Mouse (Mus musculus) midbrain, embryonic 11.5 days (tissue): ENCODE measurements around the gene Pold4. TPM values are rescaled to one million over a fixed set of nuclear protein-coding genes. Genes with fewer than 3 reads are reported as not detected.
A peak's percentile ranks its signal among the peaks of the same experiment; 100 is the strongest.

Experiments
- ATAC-seq: fragments of 200-750 bp; cut with Nextera tagmentation; 2 replicates; pipeline ENCODE4 v1.8.0; 2017; ENCODE audit warnings: moderate TSS enrichment, moderate library complexity; ENCODE audit not compliant: low FRiP score
- DNase-seq: peaks from one replicate; pipeline ENCODE4 v3.0.0; 2015; ENCODE audit warnings: low spot score; ENCODE audit errors: missing footprints
- H3K27ac ChIP-seq: fragments of 300-500 bp; sonication (generic); 2 replicates; pipeline ENCODE4 v1.5.1; 2014; ENCODE audit warnings: low read depth, low read length
- H3K27me3 ChIP-seq: fragments of 300-500 bp; sonication (generic); 2 replicates; pipeline ENCODE4 v1.6.1; 2014; ENCODE audit warnings: mild to moderate bottlenecking, low read length, moderate library complexity, mixed read lengths; ENCODE audit not compliant: control insufficient read depth, insufficient read depth
- H3K36me3 ChIP-seq: fragments of 300-500 bp; sonication (generic); 2 replicates; pipeline ENCODE4 v1.6.1; 2014; ENCODE audit warnings: mild to moderate bottlenecking, low read length, moderate library complexity, mixed read lengths; ENCODE audit not compliant: control insufficient read depth, insufficient read depth
- H3K4me1 ChIP-seq: fragments of 300-500 bp; sonication (generic); 2 replicates; pipeline ENCODE4 v1.6.1; 2014; ENCODE audit warnings: low read length; ENCODE audit not compliant: control insufficient read depth, insufficient read depth
- H3K4me2 ChIP-seq: fragments of 300-500 bp; sonication (generic); 2 replicates; pipeline ENCODE4 v1.6.1; 2014; ENCODE audit warnings: mild to moderate bottlenecking, moderate library complexity
- H3K4me3 ChIP-seq: fragments of 300-500 bp; sonication (generic); 2 replicates; pipeline ENCODE4 v1.5.1; 2014; ENCODE audit warnings: low read depth, low read length
- H3K9ac ChIP-seq: fragments of 300-500 bp; sonication (generic); 2 replicates; pipeline ENCODE4 v1.6.1; 2014; ENCODE audit warnings: low read length
- H3K9me3 ChIP-seq: fragments of 300-500 bp; sonication (generic); 2 replicates; pipeline ENCODE4 v1.6.1; 2016; ENCODE audit warnings: low read length; ENCODE audit not compliant: control insufficient read depth
- WGBS: fragments of 180-500 bp; shearing (Covaris S2); extraction: QIAGEN DNeasy Blood & Tissue Kit; methylation state at CpG from one replicate; pipeline ENCODE4 v1.1.7; 2014; 5-methylcytosine and 5-hydroxymethylcytosine counted together
- microRNA-seq: library from miRNA; unstranded; fragments of <30 nt; microRNA quantifications from one replicate; pipeline ENCODE4, GENCODE M21; 2017
- polyA plus RNA-seq: library from polyadenylated mRNA; unstranded; fragments of >200 nt; fragmentation: Nextera tagmentation; extraction: Ambion mirVana; gene quantifications from 2 replicates; pipeline ENCODE4 v1.2.1, GENCODE M21; 2014

Pold4 gene
- polyA plus RNA-seq, 1 experiment from 2014 or later: 12.6 TPM

- peaks cover 15% of the 10 kb centered on the region; the same call in 1 of the 2 replicates for H3K27me3 ChIP-seq
- H3K27ac ChIP-seq: no peak within 1 kb of the TSS
- peak within 1 kb of the TSS; percentile 35 for H3K9ac ChIP-seq
Measured at GRCm38 (mm10) chr19:4268566-4269361, 37.1 kb downstream of the Pold4 start, which contains the start of gene Ssh3. Gene Ssh3, minus strand, starts transcription at chr19:4269180.

GRCm38 (mm10) chr19:4270187-4270586 is 38.5 kb downstream of the Pold4 start:
- DNase-seq (no peak), ATAC-seq (no peak)
- Histone ChIP-seq H3K4me1 (no peaks in the 10 kb centered on the region; the same call in 1 of the 2 replicates), H3K27me3 (peaks cover 15% of the 10 kb centered on the region; the same call in 1 of the 2 replicates), H3K36me3 (no peaks in the 10 kb centered on the region), H3K9ac (no peak overlapping the region), H3K27ac (no peak overlapping the region), H3K4me2 (no peak overlapping the region), H3K4me3 (no peak overlapping the region), H3K9me3 (no peaks in the 10 kb centered on the region)
- 71% methylated on average over 6 of the region's 6 CpGs for WGBS

More at GRCm38 (mm10) chr19:4268566-4269361, 37.1 kb downstream of the Pold4 start, which contains the start of gene Ssh3:
- Histone ChIP-seq H3K4me1 (no peaks in the 10 kb centered on the region; the same call in 1 of the 2 replicates), H3K4me3 (peak within 1 kb of the TSS; percentile 23), H3K4me2 (peak within 1 kb of the TSS; percentile 44), H3K9me3 (no peaks in the 10 kb centered on the region), H3K36me3 (no peaks in the 10 kb centered on the region)
- WGBS: 7% methylated on average over 46 of the region's 46 CpGs
- ATAC-seq: 0 out of 2 replicates have a peak, but pooled peaks have one; percentile 33
- DNase-seq: no peak

- WGBS: 96% methylated on average over 11 of the region's 11 CpGs
- no peak overlapping the region for H3K4me3 ChIP-seq
- H3K27me3 ChIP-seq: peaks cover 15% of the 10 kb centered on the region; the same call in 1 of the 2 replicates
- no peak overlapping the region for H3K9ac ChIP-seq
- no peaks in the 10 kb centered on the region for H3K36me3 ChIP-seq
- H3K4me1 ChIP-seq: no peaks in the 10 kb centered on the region; the same call in 1 of the 2 replicates
- H3K9me3 ChIP-seq: no peaks in the 10 kb centered on the region
- no peak overlapping the region for H3K4me2 ChIP-seq
- ATAC-seq (no peak), DNase-seq (no peak)
- no peak overlapping the region for H3K27ac ChIP-seq
Measured at GRCm38 (mm10) chr19:4270972-4271371, 39.3 kb downstream of the Pold4 start.

- Histone ChIP-seq H3K9ac (no peak overlapping the region), H3K36me3 (peaks cover 3% of the 10 kb centered on the region), H3K4me1 (peaks cover 2% of the 10 kb centered on the region; the same call in 1 of the 2 replicates), H3K9me3 (peaks cover 2% of the 10 kb centered on the region; the same call in 1 of the 2 replicates), H3K4me3 (no peak overlapping the region), H3K27ac (no peak overlapping the region), H3K4me2 (no peak overlapping the region), H3K27me3 (peaks cover 3% of the 10 kb centered on the region)
- no peak for ATAC-seq
- 91% methylated on average over 1 of the region's 1 CpGs for WGBS
- no peak for DNase-seq
Measured at GRCm38 (mm10) chr19:4279487-4279886, 47.8 kb downstream of the Pold4 start.

GRCm38 (mm10) chr19:4280425-4280824 is 48.7 kb downstream of the Pold4 start:
- ATAC-seq (no peak), DNase-seq (no peak)
- H3K9ac ChIP-seq: no peak overlapping the region
- H3K4me1 ChIP-seq: peaks cover 2% of the 10 kb centered on the region; the same call in 1 of the 2 replicates
- H3K27ac ChIP-seq: no peak overlapping the region
- peaks cover 2% of the 10 kb centered on the region; the same call in 1 of the 2 replicates for H3K9me3 ChIP-seq
- 94% methylated on average over 9 of the region's 9 CpGs for WGBS
- H3K27me3 ChIP-seq: peaks cover 3% of the 10 kb centered on the region
- H3K4me3 ChIP-seq: no peak overlapping the region
- H3K36me3 ChIP-seq: peaks cover 3% of the 10 kb centered on the region
- H3K4me2 ChIP-seq: no peak overlapping the region

GRCm38 (mm10) chr19:4282898-4283553 is 51.3 kb downstream of the Pold4 start, which contains the start of gene Ankrd13d:
Gene Ankrd13d, minus strand, starts transcription at chr19:4283137.
- H3K36me3 ChIP-seq: peaks cover 17% of the 10 kb centered on the region
- peaks cover 2% of the 10 kb centered on the region; the same call in 1 of the 2 replicates for H3K4me1 ChIP-seq
- peak; percentile 99 for DNase-seq
- peaks cover 3% of the 10 kb centered on the region for H3K27me3 ChIP-seq
- peak within 1 kb of the TSS; percentile 82 for H3K4me2 ChIP-seq
- no peak within 1 kb of the TSS for H3K27ac ChIP-seq
- H3K9me3 ChIP-seq: peaks cover 2% of the 10 kb centered on the region; the same call in 1 of the 2 replicates
- peak within 1 kb of the TSS; percentile 81 for H3K9ac ChIP-seq
- ATAC-seq: peak; percentile 96
- H3K4me3 ChIP-seq: peak within 1 kb of the TSS; percentile 64
- WGBS: under 1% methylated on average over 46 of the region's 50 CpGs

Small RNA genes within 50 kb of the gene (microRNA-seq; reads per million reads assigned to microRNA genes)
- not detected for gene Gm26115
- gene Mir6985: 0.57 reads per million

Other genes starting within 250 kb of the Pold4 start
- 1.0 and 1.6 TPM in 2 replicates for gene Acy3, start 245.3 kb upstream of the Pold4 start, polyA plus RNA-seq
- gene Tbx10, start 239.1 kb upstream of the Pold4 start, polyA plus RNA-seq: not detected in 2 replicates
- 14.0 and 15.1 TPM in 2 replicates for gene Nudt8, start 231.3 kb upstream of the Pold4 start, polyA plus RNA-seq
- gene Gm49405, start 231.3 kb upstream of the Pold4 start, polyA plus RNA-seq: 0.87 and 1.5 TPM in 2 replicates
- gene Doc2g, start 228.6 kb upstream of the Pold4 start, polyA plus RNA-seq: 1.5 TPM in 2 replicates
- 180 TPM in 2 replicates for gene Ndufv1, start 219.1 kb upstream of the Pold4 start, polyA plus RNA-seq
- gene Gstp1, start 193.9 kb upstream of the Pold4 start, polyA plus RNA-seq: 337 and 342 TPM in 2 replicates
- gene Gstp2, start 185.9 kb upstream of the Pold4 start, polyA plus RNA-seq: 1.1 and 3.8 TPM in 2 replicates
- not detected in 2 replicates for gene Gstp3, start 172.3 kb upstream of the Pold4 start, polyA plus RNA-seq
- gene Cabp2, start 150.3 kb upstream of the Pold4 start, polyA plus RNA-seq: not detected in 2 replicates
- 60.8 and 73.5 TPM in 2 replicates for gene Cdk2ap2, start 134.7 kb upstream of the Pold4 start, polyA plus RNA-seq
- 11.2 and 11.3 TPM in 2 replicates for gene Pitpnm1, start 131.9 kb upstream of the Pold4 start, polyA plus RNA-seq
- gene Aip, start 106.0 kb upstream of the Pold4 start, polyA plus RNA-seq: 54.9 and 58.9 TPM in 2 replicates
- gene Gpr152, start 92.1 kb upstream of the Pold4 start, polyA plus RNA-seq: not detected in 2 replicates
- gene Cabp4, start 87.9 kb upstream of the Pold4 start, polyA plus RNA-seq: 0.11 TPM in 1 of 2 replicates, not detected in the other
- 105 and 127 TPM in 2 replicates for gene Coro1b, start 83.3 kb upstream of the Pold4 start, polyA plus RNA-seq
- 0.75 and 1.7 TPM in 2 replicates for gene Ptprcap, start 78.3 kb upstream of the Pold4 start, polyA plus RNA-seq
- 35.4 and 46.8 TPM in 2 replicates for gene Rps6kb2, start 68.5 kb upstream of the Pold4 start, polyA plus RNA-seq
- 2.5 and 2.9 TPM in 2 replicates for gene Carns1, start 56.4 kb upstream of the Pold4 start, polyA plus RNA-seq
- 0.29 and 1.5 TPM in 2 replicates for gene Tbc1d10c, start 40.6 kb upstream of the Pold4 start, polyA plus RNA-seq
- 874 and 929 TPM in 2 replicates for gene Ppp1ca, start 39.8 kb upstream of the Pold4 start, polyA plus RNA-seq
- 42.4 and 43.5 TPM in 2 replicates for gene Rad9a, start 30.2 kb upstream of the Pold4 start, polyA plus RNA-seq
- gene Clcf1, start 17.7 kb upstream of the Pold4 start, polyA plus RNA-seq: 0.31 and 0.32 TPM in 2 replicates
- not detected in 2 replicates for gene AC109138.7, start 17.5 kb upstream of the Pold4 start, polyA plus RNA-seq
- gene Ssh3, start 37.3 kb downstream of the Pold4 start, polyA plus RNA-seq: 2.1 and 2.3 TPM in 2 replicates
- gene Ankrd13d, start 51.2 kb downstream of the Pold4 start, polyA plus RNA-seq: 8.5 and 8.8 TPM in 2 replicates
- 13.2 and 16.5 TPM in 2 replicates for gene Grk2, start 74.3 kb downstream of the Pold4 start, polyA plus RNA-seq
- 34.9 and 42.0 TPM in 2 replicates for gene Kdm2a, start 166.4 kb downstream of the Pold4 start, polyA plus RNA-seq
- 10.9 and 11.1 TPM in 2 replicates for gene Rhod, start 207.5 kb downstream of the Pold4 start, polyA plus RNA-seq
- 0.62 and 1.0 TPM in 2 replicates for gene Syt12, start 245.5 kb downstream of the Pold4 start, polyA plus RNA-seq